Mouse (Mus musculus) intestine, embryonic 15.5 days (tissue): ENCODE data around the gene Mcrs1. TPM values are rescaled to one million over a fixed set of nuclear protein-coding genes. Genes with fewer than 3 reads are reported as not detected.
"Not testable (repeated sequence)": the region's sequence is repeated elsewhere in the genome, so short reads cannot be mapped to it uniquely, and the experiment has no call there.

Experiments
- ATAC-seq: fragments of 200-750 bp; cut with Nextera tagmentation; 2 replicates; pipeline ENCODE4 v1.8.0; 2017; ENCODE audit warnings: moderate TSS enrichment, moderate library complexity
- H3K27ac ChIP-seq: fragments of 300-500 bp; sonication (generic); 2 replicates; pipeline ENCODE4 v1.5.1; 2015; ENCODE audit warnings: mild to moderate bottlenecking, inconsistent platforms
- H3K27me3 ChIP-seq: fragments of 300-500 bp; sonication (generic); replicated peaks from 2 replicates; pipeline ENCODE4 v1.6.1; 2015; ENCODE audit warnings: inconsistent platforms
- H3K36me3 ChIP-seq: fragments of 300-500 bp; sonication (generic); 2 replicates; pipeline ENCODE4 v1.6.1; 2015; ENCODE audit warnings: inconsistent platforms
- H3K4me1 ChIP-seq: fragments of 300-500 bp; sonication (generic); replicated peaks from 2 replicates; pipeline ENCODE4 v1.6.1; 2015; ENCODE audit warnings: inconsistent platforms
- H3K4me2 ChIP-seq: fragments of 300-500 bp; sonication (generic); replicated peaks from 2 replicates; pipeline ENCODE4 v1.6.1; 2015; ENCODE audit warnings: mild to moderate bottlenecking, inconsistent platforms
- H3K4me3 ChIP-seq: fragments of 300-500 bp; sonication (generic); replicated peaks from 2 replicates; pipeline ENCODE4 v1.5.1; 2015; ENCODE audit warnings: inconsistent platforms
- H3K9ac ChIP-seq: fragments of 300-500 bp; sonication (generic); 2 replicates; pipeline ENCODE4 v1.6.1; 2015; ENCODE audit warnings: inconsistent platforms
- H3K9me3 ChIP-seq: fragments of 300-500 bp; sonication (generic); 2 replicates; pipeline ENCODE4 v1.6.1; 2016; ENCODE audit warnings: inconsistent platforms
- WGBS: fragments of 180-500 bp; shearing (Covaris S2); methylation state at CpG from one replicate; pipeline ENCODE4 v1.1.7; 2015; 5-methylcytosine and 5-hydroxymethylcytosine counted together
- polyA plus RNA-seq: library from polyadenylated mRNA; unstranded; fragments of >200 nt; fragmentation: Nextera tagmentation; extraction: Ambion mirVana; gene quantifications from 2 replicates; pipeline ENCODE4 v1.2.1, GENCODE M21; 2015

Mcrs1 gene
- polyA plus RNA-seq, 1 experiment from 2014 or later = 119 TPM

DNA sequence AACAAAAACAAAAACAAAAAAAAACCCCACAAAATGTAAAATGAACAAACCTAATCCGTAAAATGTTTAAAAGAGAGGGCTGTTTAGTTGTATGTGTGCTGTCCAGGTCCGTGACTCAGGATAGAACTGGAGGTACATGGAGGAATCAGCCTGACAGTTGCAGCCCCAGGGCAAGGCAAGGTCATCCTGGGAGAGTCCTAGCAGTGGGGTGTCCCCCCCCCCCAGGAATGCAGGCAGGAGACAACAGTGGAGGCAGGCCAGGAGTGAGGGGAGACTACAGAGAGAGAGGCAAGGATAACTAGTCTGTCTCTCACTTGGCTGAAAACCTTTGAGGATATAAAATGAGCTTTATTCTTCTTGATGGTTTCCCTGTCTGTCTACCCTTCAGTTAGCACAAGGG is 12.6 kb upstream of the Mcrs1 start:
- no peak overlapping the region for H3K4me2 ChIP-seq
- H3K9ac ChIP-seq = no peak overlapping the region
- H3K27ac ChIP-seq = no peak overlapping the region
- H3K27me3 ChIP-seq = no peaks in the 10 kb centered on the region
- no peaks in the 10 kb centered on the region for H3K9me3 ChIP-seq
- no peaks in the 10 kb centered on the region for H3K36me3 ChIP-seq
- no peak overlapping the region for H3K4me3 ChIP-seq
- 77% methylated on average over 2 of the region's 2 CpGs for WGBS
- no peak for ATAC-seq
- peaks cover 3% of the 10 kb centered on the region; the same call in 1 of the 2 replicates for H3K4me1 ChIP-seq

DNA sequence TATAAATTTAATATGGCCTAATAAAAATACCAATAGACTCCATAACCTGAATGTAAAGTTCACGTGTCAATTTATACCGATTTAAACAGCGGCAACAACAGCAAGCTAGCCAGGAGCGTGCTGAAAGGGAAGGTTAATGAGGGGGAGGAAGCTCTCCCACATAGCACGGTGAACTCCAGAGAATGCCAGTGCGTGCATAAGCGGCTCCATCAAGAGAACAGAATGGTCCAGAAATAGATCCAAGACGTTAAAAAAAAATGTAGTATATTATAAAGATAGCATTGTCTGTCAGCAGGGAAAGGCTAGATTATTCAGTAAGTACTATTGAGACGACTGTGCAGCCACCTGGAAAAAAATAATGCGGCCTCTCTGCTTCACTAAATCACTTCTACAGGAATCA is 10.9 kb upstream of the Mcrs1 start:
- no peak overlapping the region for H3K9ac ChIP-seq
- no peak overlapping the region for H3K4me2 ChIP-seq
- H3K4me1 ChIP-seq = peaks cover 3% of the 10 kb centered on the region; the same call in 1 of the 2 replicates
- ATAC-seq = no peak
- H3K36me3 ChIP-seq = no peaks in the 10 kb centered on the region
- 57% methylated on average over 10 of the region's 10 CpGs for WGBS
- no peak overlapping the region for H3K4me3 ChIP-seq
- no peaks in the 10 kb centered on the region for H3K27me3 ChIP-seq
- no peak overlapping the region for H3K27ac ChIP-seq
- H3K9me3 ChIP-seq = no peaks in the 10 kb centered on the region

DNA sequence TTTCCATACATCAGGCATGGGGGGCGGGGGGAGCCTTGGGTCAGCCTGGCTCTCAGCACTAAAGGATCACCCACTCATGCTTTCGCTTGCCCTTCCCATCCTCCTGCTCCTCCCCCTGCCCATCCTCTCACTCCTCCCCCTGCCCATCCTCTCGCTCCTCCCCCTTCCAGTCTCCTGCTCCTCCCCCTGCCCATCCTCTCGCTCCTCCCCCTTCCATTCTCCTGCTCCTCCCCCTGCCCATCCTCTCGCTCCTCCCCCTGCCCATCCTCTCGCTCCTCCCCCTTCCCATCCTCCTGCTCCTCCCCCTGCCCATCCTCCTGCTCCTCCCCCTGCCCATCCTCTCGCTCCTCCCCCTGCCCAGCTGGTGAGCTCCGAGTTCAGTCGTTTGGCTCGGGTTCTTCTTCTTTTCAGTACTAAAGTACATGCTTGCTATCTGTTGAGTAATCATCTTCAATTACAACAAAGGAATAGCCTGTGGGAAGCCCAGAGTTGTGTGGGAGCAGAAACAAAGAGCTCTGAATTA is 8.0 kb upstream of the Mcrs1 start:
- no peaks in the 10 kb centered on the region for H3K9me3 ChIP-seq
- 0 out of 2 replicates have a peak, but pooled peaks cover 5% of the 10 kb centered on the region for H3K4me1 ChIP-seq
- H3K4me2 ChIP-seq = peak overlapping the region; percentile 56
- H3K27me3 ChIP-seq = no peaks in the 10 kb centered on the region
- peak; percentile 66 for ATAC-seq
- no peaks in the 10 kb centered on the region for H3K36me3 ChIP-seq
- peak overlapping the region; percentile 10; the same call in 1 of the 2 replicates for H3K4me3 ChIP-seq
- H3K9ac ChIP-seq = no peak overlapping the region
- H3K27ac ChIP-seq = peak overlapping the region; percentile 58
- 3% methylated on average over 7 of the region's 10 CpGs for WGBS

DNA sequence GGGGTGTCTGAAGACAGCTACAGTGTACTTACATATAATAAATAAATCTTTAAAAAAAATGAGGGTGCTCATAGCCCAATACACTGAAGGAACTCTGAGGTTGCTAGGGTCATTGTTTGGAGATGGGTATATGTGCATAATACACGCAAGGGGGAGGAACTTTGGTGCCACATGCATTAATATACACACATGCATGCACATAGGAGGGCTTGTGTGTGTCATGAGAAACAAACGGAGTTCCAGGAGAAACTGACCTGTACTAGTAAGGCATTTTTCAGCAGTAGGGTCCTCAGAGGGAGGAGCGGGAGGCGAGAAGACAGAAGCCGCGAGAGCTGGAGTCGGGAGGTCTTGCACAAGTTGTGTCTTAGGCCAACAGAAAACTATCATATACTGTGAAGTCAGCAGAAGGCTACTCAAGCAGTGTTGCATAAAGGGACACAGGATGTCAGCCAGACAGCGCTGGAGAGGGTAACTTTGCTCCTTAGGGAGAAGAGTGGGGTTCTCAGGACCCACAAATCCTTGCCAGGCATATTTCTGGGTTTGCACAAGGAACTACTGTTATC is 7.5 kb upstream of the Mcrs1 start:
- Histone ChIP-seq H3K27me3 (no peaks in the 10 kb centered on the region), H3K27ac (peak overlapping the region; percentile 58), H3K4me2 (peak overlapping the region; percentile 56), H3K4me3 (0 out of 2 replicates have a peak overlapping the region, but pooled peaks have one; percentile 10), H3K9me3 (no peaks in the 10 kb centered on the region), H3K9ac (no peak overlapping the region), H3K36me3 (no peaks in the 10 kb centered on the region), H3K4me1 (0 out of 2 replicates have a peak, but pooled peaks cover 10% of the 10 kb centered on the region)
- 47% methylated on average over 8 of the region's 8 CpGs for WGBS
- ATAC-seq = peak; percentile 59

DNA sequence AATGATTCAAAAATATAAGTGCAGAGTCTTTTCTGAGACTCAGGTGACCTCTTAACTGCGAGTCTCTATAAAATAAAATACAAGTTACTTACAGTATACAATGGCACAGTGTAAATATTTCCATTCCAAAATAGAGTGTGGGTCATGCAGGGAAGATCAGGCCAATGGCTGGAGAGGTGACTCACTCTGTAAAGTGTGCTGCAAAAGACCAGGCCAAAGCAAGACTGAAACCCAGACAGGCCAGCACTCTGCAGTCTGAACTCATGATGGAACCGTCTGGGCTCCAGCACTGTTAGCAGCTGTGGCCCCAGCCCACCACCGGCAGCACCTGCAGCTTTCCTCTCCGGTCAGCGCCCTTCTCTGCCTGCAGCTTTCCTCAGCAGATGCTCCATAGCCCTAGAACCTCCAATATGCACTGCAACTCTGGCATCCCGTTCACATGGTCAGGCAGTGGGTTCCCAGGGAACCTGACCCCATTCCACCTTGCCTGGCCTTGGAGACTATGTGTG is 3.5 kb upstream of the Mcrs1 start:
- no peak overlapping the region for H3K27ac ChIP-seq
- H3K4me1 ChIP-seq = 0 out of 2 replicates have a peak, but pooled peaks cover 13% of the 10 kb centered on the region
- ATAC-seq = no peak
- no peak overlapping the region for H3K4me3 ChIP-seq
- H3K9me3 ChIP-seq = no peaks in the 10 kb centered on the region
- 85% methylated on average over 6 of the region's 6 CpGs for WGBS
- H3K27me3 ChIP-seq = no peaks in the 10 kb centered on the region
- H3K4me2 ChIP-seq = no peak overlapping the region
- no peak overlapping the region for H3K9ac ChIP-seq
- no peaks in the 10 kb centered on the region for H3K36me3 ChIP-seq

DNA sequence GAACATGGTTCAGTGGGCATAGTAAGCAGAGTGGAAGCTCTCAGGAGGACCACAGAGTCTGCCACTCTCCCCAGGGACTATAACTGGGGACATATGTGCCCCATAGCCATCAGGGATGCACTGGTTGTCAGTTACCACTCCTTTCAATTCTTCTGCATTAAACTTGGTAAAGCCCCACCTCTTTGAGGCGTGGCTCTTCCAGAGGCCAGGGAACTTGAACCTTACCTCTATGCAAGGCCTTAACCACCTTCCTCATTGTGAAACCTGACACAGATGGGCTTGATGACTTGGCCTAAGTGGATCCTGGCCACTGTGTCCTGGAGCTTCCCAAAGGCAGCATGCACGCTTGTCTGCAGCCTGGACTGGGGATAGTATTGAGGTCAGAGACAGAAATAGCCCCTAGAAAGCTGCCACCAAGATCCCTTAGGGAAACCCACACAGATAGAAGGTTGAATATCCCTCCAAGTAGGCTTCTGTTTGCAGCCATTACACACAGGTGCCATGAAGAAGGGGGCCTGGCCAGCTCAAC is 2.8 kb upstream of the Mcrs1 start:
- WGBS = 68% methylated on average over 2 of the region's 2 CpGs
- peak overlapping the region; percentile 55; the same call in 1 of the 2 replicates for H3K27ac ChIP-seq
- no peaks in the 10 kb centered on the region for H3K27me3 ChIP-seq
- no peaks in the 10 kb centered on the region for H3K36me3 ChIP-seq
- H3K4me3 ChIP-seq = no peak overlapping the region
- 0 out of 2 replicates have a peak, but pooled peaks cover 13% of the 10 kb centered on the region for H3K4me1 ChIP-seq
- no peak overlapping the region for H3K9ac ChIP-seq
- H3K9me3 ChIP-seq = no peaks in the 10 kb centered on the region
- H3K4me2 ChIP-seq = no peak overlapping the region
- no peak for ATAC-seq

DNA sequence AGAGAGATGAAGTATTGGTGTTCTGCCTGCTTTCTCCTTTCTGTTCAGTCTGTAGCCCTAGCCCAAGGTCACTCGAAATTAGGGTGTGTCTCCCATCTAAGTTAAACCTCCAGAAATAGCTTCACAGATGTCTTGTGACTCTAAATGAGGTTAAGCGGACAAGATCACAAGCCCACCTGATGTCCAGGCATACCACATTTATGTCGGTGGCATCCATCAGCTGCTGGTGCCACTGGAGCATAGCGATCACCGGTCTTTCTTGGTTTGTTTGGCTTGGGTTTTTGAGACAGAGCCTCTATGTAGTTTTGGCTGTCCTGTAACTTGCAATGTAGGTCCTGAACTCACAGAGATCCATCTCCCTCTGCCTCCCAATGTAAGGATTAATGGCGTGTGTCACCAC is 2.0 kb upstream of the Mcrs1 start:
- H3K36me3 ChIP-seq = no peaks in the 10 kb centered on the region
- no peak for ATAC-seq
- no peak overlapping the region for H3K9ac ChIP-seq
- no peaks in the 10 kb centered on the region for H3K27me3 ChIP-seq
- H3K4me2 ChIP-seq = no peak overlapping the region
- no peak overlapping the region for H3K4me3 ChIP-seq
- 90% methylated on average over 6 of the region's 6 CpGs for WGBS
- H3K4me1 ChIP-seq = 0 out of 2 replicates have a peak, but pooled peaks cover 13% of the 10 kb centered on the region
- no peaks in the 10 kb centered on the region for H3K9me3 ChIP-seq
- no peak overlapping the region for H3K27ac ChIP-seq

DNA sequence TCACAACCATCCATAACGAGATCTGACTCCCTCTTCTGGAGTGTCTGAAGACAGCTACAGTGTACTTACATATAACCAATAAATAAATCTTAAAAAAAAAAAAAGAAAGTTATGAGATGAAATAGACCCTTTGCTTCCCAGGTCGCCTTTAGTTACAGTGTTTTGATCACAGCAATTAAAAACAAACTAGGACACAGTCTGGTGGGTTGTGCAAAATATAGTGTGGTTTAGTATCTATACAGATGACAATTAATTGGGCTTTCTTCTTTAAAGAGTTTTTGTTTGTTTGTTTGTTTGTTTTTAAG is 1.4 kb upstream of the Mcrs1 start:
- 0 out of 2 replicates have a peak, but pooled peaks cover 13% of the 10 kb centered on the region for H3K4me1 ChIP-seq
- peak overlapping the region; percentile 78 for H3K4me2 ChIP-seq
- H3K9ac ChIP-seq, H3K9me3 ChIP-seq, H3K36me3 ChIP-seq, ATAC-seq, H3K27ac ChIP-seq, H3K4me3 ChIP-seq, H3K27me3 ChIP-seq: not testable (repeated sequence)
- WGBS = 34% methylated on average over 2 of the region's 2 CpGs

DNA sequence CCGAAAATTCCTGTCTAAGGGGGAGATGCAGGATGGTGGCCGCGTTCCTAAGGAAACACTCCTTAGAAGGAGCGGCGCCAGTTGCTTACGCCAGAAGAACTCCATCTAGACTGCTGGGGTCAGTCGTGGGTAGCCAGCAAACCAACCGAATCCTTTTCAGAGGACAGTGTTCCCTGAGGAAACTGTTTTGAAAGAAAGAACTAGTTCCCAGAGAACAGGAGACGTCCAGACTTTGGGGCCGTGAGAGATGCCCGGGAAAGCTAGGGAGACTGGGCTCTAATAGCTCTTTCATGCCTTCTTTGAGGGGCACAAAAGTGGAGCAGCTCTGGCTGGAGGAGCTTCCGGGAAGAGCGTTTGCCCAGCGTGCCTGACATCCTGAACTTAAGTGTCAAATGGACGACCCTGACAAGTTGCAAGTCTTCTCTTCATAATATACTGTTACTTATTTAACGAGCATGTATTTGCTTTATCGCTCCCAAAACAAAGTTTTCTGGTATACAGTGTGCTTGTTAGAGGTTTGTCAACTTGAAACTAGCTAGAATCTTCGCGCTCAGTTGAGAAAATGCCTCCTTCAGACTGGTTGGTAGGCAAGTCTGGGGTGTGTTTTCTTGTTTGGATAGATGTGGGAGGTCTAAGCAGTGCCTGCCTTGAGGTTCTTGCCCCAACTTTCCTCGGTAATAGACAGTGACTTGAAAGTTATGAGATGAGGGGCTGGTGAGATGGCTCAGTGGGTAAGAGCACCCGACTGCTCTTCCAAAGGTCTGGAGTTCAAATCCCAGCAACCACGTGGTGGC is 817 bp upstream of the Mcrs1 start:
- peak; percentile 61 for ATAC-seq

DNA sequence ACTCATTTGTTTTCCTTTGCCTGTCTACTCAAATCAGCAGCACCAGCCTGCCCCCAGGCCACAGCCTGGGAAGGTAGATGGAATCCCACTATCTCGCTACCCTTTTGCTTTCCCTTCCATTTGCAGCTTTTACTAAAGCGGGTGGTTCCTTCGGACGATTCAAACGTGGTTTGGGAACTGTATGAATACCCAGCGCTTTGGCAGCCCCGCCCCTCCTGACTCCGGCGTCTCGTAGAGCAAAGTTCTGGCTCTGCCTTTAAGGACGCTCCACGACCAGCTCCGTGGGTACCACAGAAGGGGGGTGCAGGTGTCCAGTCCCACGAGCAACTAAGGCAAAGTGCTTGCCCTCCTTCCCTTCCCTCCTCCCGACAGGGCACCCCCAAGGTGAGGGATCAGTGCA is 650 bp downstream of the Mcrs1 start:
- peak overlapping the region; percentile 78 for H3K4me2 ChIP-seq
- H3K27me3 ChIP-seq, H3K36me3 ChIP-seq, H3K9me3 ChIP-seq: not testable (repeated sequence)
- H3K27ac ChIP-seq = 0 out of 2 replicates have a peak overlapping the region, but pooled peaks have one; percentile 40
- peak overlapping the region; percentile 61 for H3K4me3 ChIP-seq
- H3K9ac ChIP-seq = peak overlapping the region; percentile 50
- 0 out of 2 replicates have a peak, but pooled peaks cover 13% of the 10 kb centered on the region for H3K4me1 ChIP-seq
- WGBS = under 1% methylated on average over 14 of the region's 15 CpGs
- peak; percentile 21; the same call in 1 of the 2 replicates for ATAC-seq

More for the DNA sequence above, 817 bp upstream of the Mcrs1 start:
- 3% methylated on average over 22 of the region's 22 CpGs for WGBS
- H3K4me3 ChIP-seq = peak overlapping the region; percentile 61
- H3K4me1 ChIP-seq = 0 out of 2 replicates have a peak, but pooled peaks cover 13% of the 10 kb centered on the region
- no peaks in the 10 kb centered on the region for H3K27me3 ChIP-seq
- no peaks in the 10 kb centered on the region for H3K36me3 ChIP-seq
- H3K9me3 ChIP-seq = no peaks in the 10 kb centered on the region
- peak overlapping the region; percentile 78 for H3K4me2 ChIP-seq
- peak overlapping the region; percentile 96 for H3K27ac ChIP-seq
- H3K9ac ChIP-seq = peak overlapping the region; percentile 60

DNA sequence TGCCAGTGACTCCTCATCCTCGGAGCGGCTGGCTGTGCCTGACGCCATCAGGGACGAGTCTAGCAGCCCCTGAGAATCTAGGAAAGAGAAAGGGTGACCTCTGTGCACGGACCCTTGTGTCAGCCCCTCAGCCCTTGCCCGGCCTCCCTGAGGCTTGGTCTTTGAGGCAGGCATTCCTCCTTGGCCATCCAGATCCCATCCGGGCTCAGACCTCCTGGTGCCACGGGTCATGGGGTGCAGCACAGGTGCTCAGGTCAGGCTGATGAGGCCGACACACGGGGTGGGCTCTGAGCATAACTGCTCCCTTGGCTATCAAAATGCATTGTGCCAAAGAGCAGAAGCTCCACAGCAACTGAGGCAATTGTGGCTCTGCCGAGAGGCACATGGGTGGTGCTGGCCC is 1.8 kb downstream of the Mcrs1 start:
- 93% methylated on average over 11 of the region's 11 CpGs for WGBS
- no peak overlapping the region for H3K4me3 ChIP-seq
- 0 out of 2 replicates have a peak, but pooled peaks cover 13% of the 10 kb centered on the region for H3K4me1 ChIP-seq
- no peak overlapping the region for H3K9ac ChIP-seq
- ATAC-seq = no peak
- H3K27me3 ChIP-seq = no peaks in the 10 kb centered on the region
- H3K4me2 ChIP-seq = no peak overlapping the region
- H3K27ac ChIP-seq = no peak overlapping the region
- H3K36me3 ChIP-seq = peaks cover 8% of the 10 kb centered on the region; the same call in 1 of the 2 replicates
- no peaks in the 10 kb centered on the region for H3K9me3 ChIP-seq

DNA sequence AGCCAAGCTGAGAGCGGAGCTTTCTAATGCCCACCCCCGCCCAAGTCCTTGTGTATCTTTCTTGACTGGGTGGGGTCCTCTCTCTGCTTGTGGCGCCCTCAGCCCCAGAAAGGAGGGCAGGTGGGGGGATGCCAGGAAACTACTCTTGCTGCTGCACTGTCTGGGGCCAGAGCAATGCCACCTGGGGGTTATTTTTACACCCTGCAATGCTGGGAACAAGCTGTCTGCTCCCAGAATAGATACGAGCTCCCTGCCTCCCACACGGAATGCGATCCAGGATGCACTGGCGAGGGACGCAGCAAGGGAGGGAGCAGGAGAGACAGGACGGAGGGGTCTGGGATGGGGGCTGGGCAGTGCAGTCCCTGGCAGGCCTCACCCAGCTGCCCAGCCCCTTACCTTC is 2.8 kb downstream of the Mcrs1 start:
- ATAC-seq = no peak
- H3K27ac ChIP-seq = no peak overlapping the region
- WGBS = 78% methylated on average over 9 of the region's 9 CpGs

More for the DNA sequence above, 2.8 kb downstream of the Mcrs1 start:
- Histone ChIP-seq H3K9me3 (no peaks in the 10 kb centered on the region), H3K27me3 (no peaks in the 10 kb centered on the region), H3K4me2 (no peak overlapping the region), H3K9ac (no peak overlapping the region), H3K4me1 (0 out of 2 replicates have a peak, but pooled peaks cover 5% of the 10 kb centered on the region), H3K4me3 (no peak overlapping the region), H3K36me3 (peaks cover 12% of the 10 kb centered on the region; the same call in 1 of the 2 replicates)
